Mouse (Mus musculus) CH12.LX (cell line): ENCODE measurements at regions not wholly inside any gene's neighbourhood (a gene's known extent, or its start where the extent isn't known, plus 50 kb on each side); places are given as distances from the start of the nearest gene placed in this dataset.

Experiments
- DNase-seq: peaks from one replicate; pipeline ENCODE4 v3.0.0-alpha.2; 2013; ENCODE audit errors: extremely low read depth
- H3K27ac ChIP-seq: 2 replicates; pipeline ENCODE4 v1.5.1; 2012; ENCODE audit warnings: low read depth, mild to moderate bottlenecking, control low read depth, moderate library complexity; ENCODE audit not compliant: insufficient read depth
- H3K27me3 ChIP-seq: replicated peaks from 2 replicates; pipeline ENCODE3; 2012; ENCODE audit warnings: inconsistent platforms
- H3K36me3 ChIP-seq, 2 experiments: replicated peaks in 1 of 2; 2 replicates each; pipeline versions ENCODE3 to v1.6.1; 2012; ENCODE audit warnings: inconsistent platforms in 1 of 2, low read length in 1 of 2, mild to moderate bottlenecking in 1 of 2, mixed read lengths in 1 of 2, moderate library complexity in 1 of 2; ENCODE audit not compliant: control insufficient read depth in 1 of 2, insufficient read depth in 1 of 2
- H3K4me1 ChIP-seq, 2 experiments: 2 replicates each; pipeline ENCODE4 v1.6.1; 2012; ENCODE audit warnings: inconsistent platforms in 1 of 2, moderate library complexity in 1 of 2; ENCODE audit not compliant: insufficient read depth in 2 of 2, control insufficient read depth in 1 of 2
- H3K4me2 ChIP-seq: 2 replicates; pipeline ENCODE4 v1.6.1; 2012; ENCODE audit warnings: low read depth, mild to moderate bottlenecking, control low read depth; ENCODE audit not compliant: poor library complexity, insufficient read depth, severe bottlenecking
- H3K4me3 ChIP-seq, 3 experiments: fragments of 150-350 bp in 1 of 3; sonication (generic) in 1 of 3; replicated peaks in 1 of 3; 2 replicates each; pipeline versions ENCODE3 to v1.5.1; 2011 to 2012; ENCODE audit warnings: low read depth in 2 of 3, low read length in 2 of 3, mild to moderate bottlenecking in 2 of 3, moderate library complexity in 2 of 3, control low read depth in 1 of 3, improper control_type of control experiment in 1 of 3, inconsistent platforms in 1 of 3, mixed read lengths in 1 of 3; ENCODE audit not compliant: poor library complexity in 1 of 3
- H3K79me2 ChIP-seq: replicated peaks from 2 replicates; pipeline ENCODE4 v1.6.1; 2012; ENCODE audit warnings: mild to moderate bottlenecking, moderate library complexity; ENCODE audit not compliant: control insufficient read depth, poor library complexity, insufficient read depth, severe bottlenecking; ENCODE audit errors: extremely low read depth
- H3K9ac ChIP-seq: 2 replicates; pipeline ENCODE4 v1.6.1; 2012; ENCODE audit warnings: low read depth, mild to moderate bottlenecking, control low read depth, moderate library complexity; ENCODE audit not compliant: insufficient read depth
- H3K9me3 ChIP-seq: replicated peaks from 2 replicates; pipeline ENCODE3; 2012; ENCODE audit warnings: low read length, inconsistent platforms, mixed read lengths
- BHLHE40 ChIP-seq: IDR thresholded peaks from 2 replicates; pipeline ENCODE4 v1.6.1; 2011; ENCODE audit warnings: mild to moderate bottlenecking, low read depth, low read length, improper control_type of control experiment
- CHD1 ChIP-seq: IDR thresholded peaks from 2 replicates; pipeline ENCODE4 v1.6.1; 2012; ENCODE audit warnings: low read depth, low read length, improper control_type of control experiment, inconsistent platforms
- CHD2 ChIP-seq: IDR thresholded peaks from 2 replicates; pipeline ENCODE4 v1.6.1; 2011; ENCODE audit warnings: low read length, improper control_type of control experiment
- EP300 ChIP-seq: IDR thresholded peaks from 2 replicates; pipeline ENCODE4 v1.6.1; 2011; ENCODE audit warnings: low read length, improper control_type of control experiment
- ETS1 ChIP-seq: conservative IDR thresholded peaks from 2 replicates; pipeline ENCODE4 v1.6.1; 2012; ENCODE audit warnings: low read depth, mild to moderate bottlenecking, inconsistent platforms, low read length, improper control_type of control experiment, moderate library complexity
- GABPA ChIP-seq: IDR thresholded peaks from 2 replicates; pipeline ENCODE4 v1.6.1; 2012; ENCODE audit warnings: low read depth, low read length, improper control_type of control experiment, inconsistent platforms; ENCODE audit not compliant: insufficient replicate concordance
- IRF4 ChIP-seq: IDR thresholded peaks from 2 replicates; pipeline ENCODE4 v1.6.1; 2014; ENCODE audit warnings: low read depth, mild to moderate bottlenecking, inconsistent platforms, low read length, improper control_type of control experiment
- JUN ChIP-seq: IDR thresholded peaks from 2 replicates; pipeline ENCODE4 v1.6.1; 2011; ENCODE audit warnings: low read depth, mild to moderate bottlenecking, low read length, improper control_type of control experiment, moderate library complexity; ENCODE audit not compliant: insufficient read depth
- JUND ChIP-seq: conservative IDR thresholded peaks from 2 replicates; pipeline ENCODE4 v1.6.1; 2011; ENCODE audit warnings: low read depth, low read length, improper control_type of control experiment
- KAT2A ChIP-seq: IDR thresholded peaks from 2 replicates; pipeline ENCODE4 v1.6.1; 2012; ENCODE audit warnings: low read length, improper control_type of control experiment, inconsistent platforms; ENCODE audit not compliant: insufficient replicate concordance
- MAFK ChIP-seq: IDR thresholded peaks from 2 replicates; pipeline ENCODE4 v1.6.1; 2011; ENCODE audit warnings: low read length, improper control_type of control experiment; ENCODE audit not compliant: insufficient replicate concordance
- MAX ChIP-seq: IDR thresholded peaks from 2 replicates; pipeline ENCODE4 v1.6.1; 2011; ENCODE audit warnings: low read length, improper control_type of control experiment
- MAZ ChIP-seq: IDR thresholded peaks from 2 replicates; pipeline ENCODE4 v1.6.1; 2012; ENCODE audit warnings: low read depth, mild to moderate bottlenecking, inconsistent platforms, low read length, improper control_type of control experiment, moderate library complexity
- MEF2A ChIP-seq: IDR thresholded peaks from 2 replicates; pipeline ENCODE4 v1.6.1; 2014; ENCODE audit warnings: low read depth, mild to moderate bottlenecking, inconsistent platforms, low read length, improper control_type of control experiment, borderline replicate concordance
- MXI1 ChIP-seq: IDR thresholded peaks from 2 replicates; pipeline ENCODE4 v1.6.1; 2011; ENCODE audit warnings: mild to moderate bottlenecking, low read depth, low read length, improper control_type of control experiment
- NRF1 ChIP-seq: IDR thresholded peaks from 2 replicates; pipeline ENCODE4 v1.6.1; 2014; ENCODE audit warnings: low read depth, mild to moderate bottlenecking, inconsistent platforms, low read length, improper control_type of control experiment, moderate library complexity
- PAX5 ChIP-seq: IDR thresholded peaks from 2 replicates; pipeline ENCODE4 v1.6.1; 2012; ENCODE audit warnings: low read length, inconsistent platforms, mixed read lengths
- POLR2AphosphoS2 ChIP-seq: IDR thresholded peaks from 2 replicates; pipeline ENCODE4 v1.6.1; 2011; ENCODE audit warnings: low read depth, low read length, improper control_type of control experiment
- RCOR1 ChIP-seq: conservative IDR thresholded peaks from 2 replicates; pipeline ENCODE4 v1.6.1; 2012; ENCODE audit warnings: low read depth, mild to moderate bottlenecking, inconsistent platforms, low read length, improper control_type of control experiment
- SIN3A ChIP-seq: IDR thresholded peaks from 2 replicates; pipeline ENCODE4 v1.6.1; 2012; ENCODE audit warnings: low read length, improper control_type of control experiment, inconsistent platforms
- SMC3 ChIP-seq: IDR thresholded peaks from 2 replicates; pipeline ENCODE4 v1.6.1; 2011; ENCODE audit warnings: low read depth, low read length, improper control_type of control experiment
- TBP ChIP-seq: conservative IDR thresholded peaks from 2 replicates; pipeline ENCODE4 v1.6.1; 2011; ENCODE audit warnings: low read depth, low read length, improper control_type of control experiment
- TCF12 ChIP-seq: IDR thresholded peaks from 2 replicates; pipeline ENCODE4 v1.6.1; 2014; ENCODE audit warnings: low read depth, mild to moderate bottlenecking, inconsistent platforms, low read length, improper control_type of control experiment
- UBTF ChIP-seq: IDR thresholded peaks from 2 replicates; pipeline ENCODE4 v1.6.1; 2012; ENCODE audit warnings: low read depth, mild to moderate bottlenecking, inconsistent platforms, low read length, improper control_type of control experiment, moderate library complexity
- USF2 ChIP-seq: conservative IDR thresholded peaks from 2 replicates; pipeline ENCODE4 v1.6.1; 2011; ENCODE audit warnings: low read depth, low read length, improper control_type of control experiment
- ZC3H11A ChIP-seq: IDR thresholded peaks from 2 replicates; pipeline ENCODE4 v1.6.1; 2012; ENCODE audit warnings: low read depth, mild to moderate bottlenecking, inconsistent platforms, low read length, improper control_type of control experiment
- ZKSCAN1 ChIP-seq: IDR thresholded peaks from 2 replicates; pipeline ENCODE4 v1.6.1; 2012; ENCODE audit warnings: low read depth, inconsistent platforms, low read length, improper control_type of control experiment, borderline replicate concordance
- ZMIZ1 ChIP-seq: IDR thresholded peaks from 2 replicates; pipeline ENCODE4 v1.6.1; 2012; ENCODE audit warnings: low read depth, mild to moderate bottlenecking, inconsistent platforms, low read length, improper control_type of control experiment
- dilution Hi-C: fragments of 300-500 bp; cut with MboI; formaldehyde crosslinking; loops from 2 replicates; pipeline ENCODE4 v1.14.3; 2020; ENCODE audit warnings: low sequenced_read_pairs; ENCODE audit not compliant: extremely low pct_unique_long_range_greater_than_20kb, extremely low pct_ligation_motif_present
- in situ Hi-C: fragments of 300-500 bp; cut with MboI; formaldehyde crosslinking; loops from 3 replicates; pipeline ENCODE4 v1.14.3; 2019; ENCODE audit warnings: low sequenced_read_pairs, low pct_ligation_motif_present, low pct_unique_long_range_greater_than_20kb, mixed read lengths

- in situ Hi-C loops (no loop called here), dilution Hi-C loops (no loop called here)
- Histone ChIP-seq H3K36me3 (no peaks in the 10 kb centered on the region), H3K9me3 (no peaks in the 10 kb centered on the region), H3K79me2 (no peaks in the 10 kb centered on the region), H3K4me1 (peaks cover 3 to 22% of the 10 kb centered on the region in 2 experiments; a peak in 3 of 4 replicates), H3K27me3 (no peaks in the 10 kb centered on the region), H3K27ac (no peak overlapping the region), H3K4me3 (no peak overlapping the region), H3K4me2 (peak overlapping the region; percentile 15; the same call in 1 of the 2 replicates), H3K9ac (no peak overlapping the region)
- DNase-seq, result peak; percentile 62
- no peak for TF ChIP-seq GABPA
- TF ChIP-seq MAFK, result peak; percentile 99
- no peak for TF ChIP-seq PAX5
- TF ChIP-seq CHD1, result no peak
- TF ChIP-seq IRF4, result peak; percentile 75
- no peak for TF ChIP-seq MAZ
- TF ChIP-seq ZC3H11A, result no peak
- no peak for TF ChIP-seq JUN
- TF ChIP-seq EP300, result 0 out of 2 replicates have a peak, but pooled peaks have one; percentile 9
- TF ChIP-seq ETS1, result peak; percentile 47; the same call in 1 of the 2 replicates
- TF ChIP-seq MAX, result no peak
- no peak for TF ChIP-seq UBTF
- no peak for TF ChIP-seq BHLHE40
- TF ChIP-seq MEF2A, result no peak
- TF ChIP-seq RCOR1, result no peak
- TF ChIP-seq JUND, result no peak
Observed at GRCm38 (mm10) chr13:30467104-30467503, 78.1 kb downstream of the Uqcrfs1 start.

GRCm38 (mm10) chr13:30465439-30465838, 79.7 kb downstream of the Uqcrfs1 start:
- dilution Hi-C loops (no loop called here), in situ Hi-C loops (no loop called here)
- no peaks in the 10 kb centered on the region for H3K27me3 ChIP-seq

More at GRCm38 (mm10) chr13:30465439-30465838, 79.7 kb downstream of the Uqcrfs1 start:
- no peaks in the 10 kb centered on the region for H3K79me2 ChIP-seq
- no peak for DNase-seq
- H3K4me2 ChIP-seq, result no peak overlapping the region
- H3K4me1 ChIP-seq, result peaks cover 3 to 13% of the 10 kb centered on the region in 2 experiments; a peak in 2 of 4 replicates
- H3K9me3 ChIP-seq, result no peaks in the 10 kb centered on the region
- no peak overlapping the region for H3K9ac ChIP-seq
- no peak overlapping the region for H3K27ac ChIP-seq
- no peaks in the 10 kb centered on the region for H3K36me3 ChIP-seq
- H3K4me3 ChIP-seq, result no peak overlapping the region
- TF ChIP-seq SIN3A, result no peak
- no peak for TF ChIP-seq ZMIZ1
- TF ChIP-seq ZC3H11A, result no peak
- no peak for TF ChIP-seq UBTF
- TF ChIP-seq ETS1, result no peak
- TF ChIP-seq GABPA, result no peak
- TF ChIP-seq ZKSCAN1, result no peak
- no peak for TF ChIP-seq POLR2AphosphoS2
- no peak for TF ChIP-seq TBP
- no peak for TF ChIP-seq EP300
- TF ChIP-seq TCF12, result no peak
- TF ChIP-seq SMC3, result no peak
- TF ChIP-seq CHD1, result no peak
- no peak for TF ChIP-seq CHD2
- TF ChIP-seq NRF1, result no peak
- no peak for TF ChIP-seq USF2
- no peak for TF ChIP-seq JUN
- TF ChIP-seq MXI1, result no peak
- TF ChIP-seq KAT2A, result no peak
